Mouse (Mus musculus): ENCODE results near the gene Nemp2. TPM values are rescaled to one million over a fixed set of nuclear protein-coding genes. Genes with fewer than 3 reads are reported as not detected.
A peak's percentile ranks its signal among the peaks of the same experiment; 100 is the strongest.

Nemp2 gene
- 1 to 10 TPM; 4.2 to 4.5 TPM for total RNA-seq (2021)

- intact Hi-C loops (cut with DNase I), result loop anchor here (1.0 to 10.0 kb wide), 4 partner anchors 131 to 483 kb away; no protein-coding TSS in a partner anchor
- peak; percentile 92 to 93 for DNase-seq (ENCODE audit: low spot score in 2 of 2)
Measured at GRCm38 (mm10) chr1:52630248-52630936, at the start of gene Nemp2. Gene Nemp2 (plus strand): TSS chr1:52630703.

GRCm38 (mm10) chr1:52581744-52582143 lies 48.8 kb upstream of the Nemp2 start:
- intact Hi-C loops (cut with DNase I), result no loop called here
- no peak for DNase-seq (ENCODE audit: low spot score in 2 of 2)

- no peak for DNase-seq (ENCODE audit: low spot score in 2 of 2)
- intact Hi-C loops (cut with DNase I), result no loop called here
Measured at GRCm38 (mm10) chr1:52582866-52583265, 47.6 kb upstream of the Nemp2 start.

DNA sequence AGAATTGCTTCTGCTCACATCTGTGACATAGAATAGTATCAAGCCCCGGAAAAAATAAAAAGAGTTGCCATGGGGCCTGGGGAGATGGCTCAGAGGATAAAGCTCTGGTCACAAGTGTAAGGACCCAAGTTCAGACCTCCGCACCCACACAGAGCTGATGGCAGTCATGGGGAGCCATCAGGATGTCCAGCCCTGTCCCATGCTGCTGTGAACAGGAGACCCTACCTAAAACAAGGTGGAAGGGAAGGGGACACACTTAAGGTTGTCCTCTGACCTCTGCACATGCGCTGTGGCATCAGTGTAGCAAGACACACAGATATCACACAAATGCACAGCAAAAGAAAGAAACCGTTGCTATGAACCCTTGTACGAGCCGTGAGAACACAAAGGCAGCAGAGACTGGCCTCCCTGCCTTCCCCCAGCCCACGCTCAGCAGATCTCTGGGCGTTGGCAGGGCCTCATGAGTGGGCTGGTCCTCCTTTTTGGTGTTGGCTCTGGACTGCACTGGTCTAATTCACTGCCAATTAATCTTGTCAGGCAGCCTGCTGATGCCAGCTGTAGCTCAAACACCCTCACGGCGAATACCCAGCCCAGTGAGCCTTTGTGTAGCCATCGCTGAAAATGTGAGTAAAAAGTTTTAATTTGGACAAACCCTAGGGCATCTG lies 33.4 kb upstream of the Nemp2 start:
- DNase-seq (ENCODE audit: low spot score in 2 of 2), result peak; percentile 45 to 86

GRCm38 (mm10) chr1:52597761-52598160 lies 32.7 kb upstream of the Nemp2 start:
- intact Hi-C loops (cut with DNase I), result loop anchor here (5.0 kb wide), 1 partner anchor 95 kb away; the partner anchor contains the start of gene Nab1
- DNase-seq (ENCODE audit: low spot score in 2 of 2), result peak; percentile 56 to 78

More for the DNA sequence above, 33.4 kb upstream of the Nemp2 start:
- intact Hi-C loops (cut with DNase I), result loop anchor here (5.0 kb wide), 1 partner anchor 95 kb away; the partner anchor contains the start of gene Nab1

DNA sequence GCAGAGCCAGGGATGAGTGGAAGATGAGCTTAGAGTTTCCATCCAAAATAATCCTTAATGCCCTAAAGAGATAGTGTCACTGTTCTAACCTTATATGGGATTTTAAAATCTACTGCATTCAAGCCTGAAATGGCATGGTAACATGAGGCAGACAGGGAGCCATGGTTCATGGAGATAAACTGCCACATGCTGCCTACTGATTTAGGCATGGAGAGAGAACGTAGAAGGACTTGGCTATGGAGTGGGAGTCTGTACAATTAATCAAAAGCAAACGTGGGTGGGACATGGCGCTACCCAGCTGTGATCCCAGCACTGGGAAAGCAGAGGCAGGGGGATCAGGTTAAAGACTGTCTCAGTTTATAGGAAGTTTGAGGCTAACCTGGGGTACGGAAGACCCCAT lies 32.1 kb upstream of the Nemp2 start:
- DNase-seq (ENCODE audit: low spot score in 2 of 2), result no peak
- intact Hi-C loops (cut with DNase I), result loop anchor here (5.0 kb wide), 1 partner anchor 96 kb away; the partner anchor contains the start of gene Nab1

GRCm38 (mm10) chr1:52601496-52601895 lies 29.0 kb upstream of the Nemp2 start:
- DNase-seq (ENCODE audit: low spot score in 2 of 2), result peak in 1 of 2 experiments; percentile 58
- intact Hi-C loops (cut with DNase I), result no loop called here

- intact Hi-C loops (cut with DNase I), result no loop called here
- no peak for DNase-seq (ENCODE audit: low spot score in 2 of 2)
Measured at GRCm38 (mm10) chr1:52607700-52608099, 22.8 kb upstream of the Nemp2 start.

DNA sequence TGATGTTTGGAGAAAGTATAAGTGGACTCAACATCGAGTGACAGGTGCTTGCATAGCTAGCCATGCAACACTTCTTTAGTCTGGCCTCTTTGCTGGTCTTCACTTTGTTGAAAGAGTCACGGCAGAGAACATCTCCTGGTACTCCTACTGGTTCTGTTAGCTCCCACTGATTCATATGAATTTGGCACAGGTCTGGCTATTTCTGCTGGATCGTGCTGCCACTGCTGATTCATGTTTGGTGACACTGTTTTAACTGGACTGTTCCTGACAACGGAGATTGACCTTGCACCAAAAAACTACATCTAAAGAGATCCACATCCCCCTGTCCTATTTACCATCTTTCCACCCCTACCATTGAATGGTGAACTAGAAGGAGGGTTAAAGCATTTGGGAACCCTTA lies 22.0 kb upstream of the Nemp2 start:
- DNase-seq (ENCODE audit: low spot score in 2 of 2), result peak in 1 of 2 experiments; percentile 22
- intact Hi-C loops (cut with DNase I), result no loop called here

DNA sequence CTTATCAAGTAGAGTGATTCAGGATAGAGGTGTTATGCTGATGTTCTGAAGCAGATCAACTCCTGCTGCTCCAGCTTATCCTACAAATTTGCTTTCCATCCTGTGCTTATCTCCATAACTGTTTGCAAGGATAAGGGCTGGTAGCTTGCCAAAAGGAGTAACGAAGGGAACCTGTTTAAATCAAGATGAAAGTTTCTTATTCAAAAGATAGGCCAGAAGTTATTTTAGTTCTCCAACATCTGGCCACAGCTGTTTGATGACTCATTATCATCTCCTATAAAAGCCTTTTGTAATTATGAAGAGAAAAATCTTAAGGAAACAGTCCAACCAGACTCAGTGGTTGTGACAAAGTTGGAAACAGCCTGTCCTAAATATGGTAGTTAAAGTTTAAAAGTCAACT lies 12.3 kb upstream of the Nemp2 start:
- DNase-seq (ENCODE audit: low spot score in 2 of 2), result no peak
- intact Hi-C loops (cut with DNase I), result no loop called here

GRCm38 (mm10) chr1:52620442-52620841 lies 10.1 kb upstream of the Nemp2 start:
- intact Hi-C loops (cut with DNase I), result no loop called here
- no peak for DNase-seq (ENCODE audit: low spot score in 2 of 2)

DNA sequence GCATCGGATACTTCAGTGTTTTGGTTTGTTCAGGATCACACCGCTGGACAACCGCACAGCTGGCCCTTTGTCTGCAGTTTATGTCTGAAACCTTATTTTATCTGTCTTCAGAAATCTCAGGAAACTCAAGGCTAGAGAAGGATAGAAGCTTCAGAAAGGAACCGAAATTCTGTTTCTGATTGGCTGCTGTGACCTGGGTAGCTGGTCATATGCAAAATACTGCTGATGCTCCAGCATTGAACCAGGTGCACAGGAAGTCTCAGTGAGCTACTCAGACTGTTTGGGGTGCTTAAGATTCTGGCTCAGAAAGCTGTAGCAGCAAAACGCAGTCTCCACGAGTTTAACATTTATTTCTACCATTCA lies 415 bp downstream of the Nemp2 start:
- DNase-seq (ENCODE audit: low spot score in 2 of 2), result peak; percentile 39 to 61
- intact Hi-C loops (cut with DNase I), result loop anchor here (1.0 to 10.0 kb wide), 4 partner anchors 132 to 484 kb away; no protein-coding TSS in a partner anchor

DNA sequence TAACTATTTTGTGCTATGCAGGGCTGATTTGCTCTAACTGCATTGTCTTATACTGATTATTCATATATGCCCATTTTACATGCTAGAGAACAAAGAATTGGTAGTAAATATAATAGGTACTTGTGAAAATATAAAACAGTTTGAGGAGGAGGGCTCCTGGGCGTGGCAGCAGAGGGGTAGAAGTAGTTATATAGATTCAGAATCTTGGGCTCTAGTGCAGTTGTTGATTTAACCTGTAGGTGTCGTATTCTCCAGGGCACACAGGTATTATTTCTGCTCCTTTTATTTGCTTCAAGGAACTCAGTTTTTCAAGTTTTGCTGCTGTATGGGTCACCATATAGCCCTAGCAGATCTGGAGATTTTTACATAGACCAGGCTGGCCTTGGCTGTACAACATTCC lies 1.1 kb downstream of the Nemp2 start:
- peak in 1 of 2 experiments; percentile 20 for DNase-seq (ENCODE audit: low spot score in 2 of 2)
- intact Hi-C loops (cut with DNase I), result loop anchor here (2.0 to 10.0 kb wide), 3 partner anchors 323 to 484 kb away; no protein-coding TSS in a partner anchor

GRCm38 (mm10) chr1:52634251-52634650 lies 3.7 kb downstream of the Nemp2 start:
- intact Hi-C loops (cut with DNase I), result loop anchor here (5.0 to 10.0 kb wide), 2 partner anchors 321 to 487 kb away; no protein-coding TSS in a partner anchor
- no peak for DNase-seq (ENCODE audit: low spot score in 2 of 2)

- intact Hi-C loops (cut with DNase I), result loop anchor here (10.0 kb wide), 1 partner anchor 319 kb away; no protein-coding TSS in a partner anchor
Measured at GRCm38 (mm10) chr1:52635932-52636331, 5.4 kb downstream of the Nemp2 start.

DNA sequence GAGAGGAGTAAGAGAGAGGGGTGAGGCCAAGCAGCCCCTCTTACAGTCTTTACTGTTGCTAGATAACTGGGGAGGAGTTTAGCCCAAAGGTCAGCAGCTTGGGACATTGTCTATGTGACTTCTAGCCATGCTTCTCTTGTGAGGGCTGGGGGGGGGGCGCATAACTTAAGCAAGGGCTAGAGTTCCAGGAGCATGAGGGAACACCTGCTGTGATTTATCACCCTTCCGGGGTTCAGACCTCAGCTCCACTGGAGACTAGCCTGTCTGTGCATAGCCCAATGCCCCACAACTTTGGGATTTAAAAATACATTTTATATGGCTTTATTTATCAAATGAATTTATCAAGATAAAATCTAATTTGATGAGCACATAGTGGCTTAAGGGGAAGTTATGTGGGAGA lies 7.6 kb downstream of the Nemp2 start:
- DNase-seq (ENCODE audit: low spot score in 2 of 2), result no peak
- intact Hi-C loops (cut with DNase I), result loop anchor here (10.0 kb wide), 1 partner anchor 317 kb away; no protein-coding TSS in a partner anchor

More at GRCm38 (mm10) chr1:52635932-52636331, 5.4 kb downstream of the Nemp2 start:
- peak in 1 of 2 experiments; percentile 28 for DNase-seq (ENCODE audit: low spot score in 2 of 2)

GRCm38 (mm10) chr1:52639090-52639489 lies 8.6 kb downstream of the Nemp2 start:
- DNase-seq (ENCODE audit: low spot score in 2 of 2), result no peak
- intact Hi-C loops (cut with DNase I), result loop anchor here (10.0 kb wide), 1 partner anchor 316 kb away; no protein-coding TSS in a partner anchor

DNA sequence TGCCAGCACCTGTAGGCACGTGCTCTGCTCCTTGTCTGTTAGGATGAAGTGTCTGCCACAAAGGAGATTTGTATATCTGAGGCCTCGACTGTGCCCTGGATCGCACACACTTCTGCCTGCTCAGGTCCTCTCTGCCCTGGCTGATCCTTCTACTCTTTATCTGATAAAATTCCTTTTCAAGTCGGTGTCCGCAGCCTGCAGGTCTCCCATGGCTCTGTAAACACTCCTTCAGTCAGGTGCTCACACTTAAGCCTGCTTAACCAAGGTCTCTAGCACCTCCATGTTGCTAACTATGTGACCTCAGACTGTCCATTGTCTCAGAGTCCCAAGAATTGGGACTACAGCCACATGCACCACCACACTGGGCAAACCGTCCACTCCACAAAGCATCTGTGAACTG lies 9.8 kb downstream of the Nemp2 start:
- DNase-seq (ENCODE audit: low spot score in 2 of 2), result no peak
- intact Hi-C loops (cut with DNase I), result no loop called here

- no peak for DNase-seq (ENCODE audit: low spot score in 2 of 2)
- intact Hi-C loops (cut with DNase I), result no loop called here
Measured at GRCm38 (mm10) chr1:52640736-52641135, 10.2 kb downstream of the Nemp2 start.
